Mouse (Mus musculus) hindbrain, embryonic 11.5 days (tissue): Measurements from ENCODE around the gene Cabp7. TPM values are rescaled to one million over a fixed set of nuclear protein-coding genes. Genes with fewer than 3 reads are reported as not detected.

Source experiments
- ATAC-seq: fragments of 200-750 bp; cut with Nextera tagmentation; 2 replicates; pipeline ENCODE4 v1.8.0; 2017; ENCODE audit warnings: mild to moderate bottlenecking, moderate TSS enrichment, moderate library complexity; ENCODE audit not compliant: low FRiP score
- DNase-seq: peaks from one replicate; pipeline ENCODE4 v3.0.0-alpha.2; 2015; ENCODE audit warnings: low spot score
- H3K27ac ChIP-seq: fragments of 300-500 bp; sonication (generic); 2 replicates; pipeline ENCODE4 v1.5.1; 2014; ENCODE audit warnings: mild to moderate bottlenecking, low read depth, low read length
- H3K27me3 ChIP-seq: fragments of 300-500 bp; sonication (generic); 2 replicates; pipeline ENCODE4 v1.6.1; 2014; ENCODE audit warnings: mild to moderate bottlenecking, low read length, moderate library complexity, mixed read lengths; ENCODE audit not compliant: control insufficient read depth, insufficient read depth
- H3K36me3 ChIP-seq: fragments of 300-500 bp; sonication (generic); 2 replicates; pipeline ENCODE4 v1.6.1; 2014; ENCODE audit warnings: mild to moderate bottlenecking, low read length, moderate library complexity, mixed read lengths; ENCODE audit not compliant: control insufficient read depth, insufficient read depth
- H3K4me1 ChIP-seq: fragments of 300-500 bp; sonication (generic); replicated peaks from 2 replicates; pipeline ENCODE4 v1.6.1; 2014; ENCODE audit warnings: low read length, mixed read lengths; ENCODE audit not compliant: control insufficient read depth, insufficient read depth
- H3K4me2 ChIP-seq: fragments of 300-500 bp; sonication (generic); replicated peaks from 2 replicates; pipeline ENCODE4 v1.6.1; 2014; ENCODE audit warnings: mild to moderate bottlenecking, low read depth, low read length
- H3K4me3 ChIP-seq: fragments of 300-500 bp; sonication (generic); 2 replicates; pipeline ENCODE4 v1.5.1; 2014; ENCODE audit warnings: low read depth, low read length
- H3K9ac ChIP-seq: fragments of 300-500 bp; sonication (generic); 2 replicates; pipeline ENCODE4 v1.6.1; 2014; ENCODE audit warnings: low read depth, low read length
- H3K9me3 ChIP-seq: fragments of 300-500 bp; sonication (generic); 2 replicates; pipeline ENCODE4 v1.6.1; 2016; ENCODE audit warnings: low read length; ENCODE audit not compliant: control insufficient read depth
- WGBS: fragments of 180-500 bp; shearing (Covaris S2); extraction: QIAGEN DNeasy Blood & Tissue Kit; methylation state at CpG from one replicate; pipeline ENCODE4 v1.1.7; 2014; 5-methylcytosine and 5-hydroxymethylcytosine counted together
- polyA plus RNA-seq: library from polyadenylated mRNA; unstranded; fragments of >200 nt; fragmentation: Nextera tagmentation; extraction: Ambion mirVana; gene quantifications from 2 replicates; pipeline ENCODE4 v1.2.1, GENCODE M21; 2014

Gene Cabp7
- polyA plus RNA-seq, 1 experiment from 2014 or later, result 0.90 TPM

DNA sequence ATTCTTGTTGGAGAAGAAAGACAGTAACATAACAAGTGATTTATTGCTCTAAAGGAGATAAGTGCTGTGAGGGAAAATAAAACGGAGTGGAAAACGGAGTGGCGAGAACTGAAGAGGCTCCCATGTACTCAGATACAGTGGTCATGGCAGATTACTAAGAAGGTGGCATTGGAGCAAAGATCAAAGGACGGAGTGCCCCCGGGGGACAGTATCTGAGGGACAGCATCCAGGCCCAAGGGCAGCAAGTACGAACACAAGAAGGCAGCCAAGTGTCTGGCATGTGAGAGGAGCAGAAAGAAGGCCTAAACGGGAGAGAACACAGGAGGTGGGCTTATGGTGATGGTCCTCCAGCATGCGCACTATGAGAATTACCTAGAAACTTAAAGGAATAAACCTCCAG is 24.9 kb downstream of the Cabp7 start:
- 83% methylated on average over 8 of the region's 8 CpGs for WGBS
- Histone ChIP-seq H3K36me3 (no peaks in the 10 kb centered on the region), H3K27ac (no peak overlapping the region), H3K4me3 (no peak overlapping the region), H3K9me3 (no peaks in the 10 kb centered on the region), H3K4me1 (no peaks in the 10 kb centered on the region), H3K4me2 (no peak overlapping the region), H3K27me3 (no peaks in the 10 kb centered on the region), H3K9ac (no peak overlapping the region)
- no peak for DNase-seq
- ATAC-seq, result no peak

DNA sequence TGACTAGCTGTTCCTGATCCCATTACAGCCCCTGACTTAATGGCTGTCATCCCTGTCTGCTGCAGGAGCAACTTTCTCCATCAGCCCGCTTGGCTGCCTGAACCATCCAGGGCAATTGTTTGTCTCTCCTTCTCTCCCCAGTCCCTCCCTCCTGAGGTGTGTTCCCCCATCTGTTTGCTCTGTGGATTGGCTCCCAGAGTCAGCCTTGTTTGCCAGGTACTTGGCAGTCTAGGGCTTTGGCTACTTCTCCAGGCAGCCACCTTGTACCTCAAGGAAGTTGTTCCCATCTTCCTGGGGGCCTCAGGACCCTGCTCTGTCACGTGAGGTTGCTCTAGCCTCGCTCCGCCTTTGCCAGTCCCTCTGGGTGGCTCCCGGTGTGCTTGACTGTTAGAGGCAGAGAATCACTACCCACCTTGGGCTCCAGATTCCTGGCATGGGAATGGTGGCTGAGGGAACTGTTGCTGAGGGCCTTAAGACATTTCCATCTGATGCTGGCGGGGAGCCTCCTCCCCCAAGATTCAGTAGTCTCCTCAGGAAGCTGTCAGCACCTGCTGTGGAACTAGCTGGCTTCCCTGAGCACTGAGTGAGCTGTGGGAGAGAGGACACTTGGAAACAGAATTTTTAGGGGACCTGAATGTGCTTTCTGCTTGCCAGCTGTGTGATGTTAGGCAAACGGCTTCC is 25.5 kb downstream of the Cabp7 start:
- Histone ChIP-seq H3K36me3 (no peaks in the 10 kb centered on the region), H3K9ac (no peak overlapping the region), H3K9me3 (no peaks in the 10 kb centered on the region), H3K27ac (no peak overlapping the region), H3K4me2 (no peak overlapping the region), H3K4me1 (no peaks in the 10 kb centered on the region), H3K27me3 (no peaks in the 10 kb centered on the region), H3K4me3 (no peak overlapping the region)
- no peak for DNase-seq
- 49% methylated on average over 7 of the region's 7 CpGs for WGBS
- no peak for ATAC-seq

DNA sequence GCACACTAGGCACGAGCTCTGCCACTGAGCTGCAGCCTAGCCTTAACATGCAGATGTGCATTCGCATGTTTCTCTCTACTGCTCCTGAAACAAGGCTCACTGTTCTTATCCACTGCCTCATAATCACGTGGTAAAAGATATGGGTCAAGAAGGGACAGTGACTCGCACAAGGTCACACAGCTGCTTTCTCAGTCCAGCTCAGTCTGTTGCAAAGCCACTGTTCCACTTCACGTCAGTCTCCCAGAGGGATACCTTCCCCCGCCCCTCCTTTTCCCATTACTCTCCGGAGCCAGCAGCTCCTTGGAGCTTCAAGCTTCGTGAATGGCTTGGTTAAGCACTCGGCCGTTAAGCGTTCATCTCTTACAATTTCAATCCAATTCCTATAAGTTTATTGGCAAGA is 26.2 kb downstream of the Cabp7 start:
- H3K4me1 ChIP-seq, result no peaks in the 10 kb centered on the region
- H3K27me3 ChIP-seq, result no peaks in the 10 kb centered on the region
- no peak for ATAC-seq
- H3K4me3 ChIP-seq, result no peak overlapping the region
- no peak overlapping the region for H3K4me2 ChIP-seq
- H3K36me3 ChIP-seq, result no peaks in the 10 kb centered on the region
- no peaks in the 10 kb centered on the region for H3K9me3 ChIP-seq
- H3K9ac ChIP-seq, result no peak overlapping the region
- 70% methylated on average over 11 of the region's 11 CpGs for WGBS
- no peak for DNase-seq
- no peak overlapping the region for H3K27ac ChIP-seq

DNA sequence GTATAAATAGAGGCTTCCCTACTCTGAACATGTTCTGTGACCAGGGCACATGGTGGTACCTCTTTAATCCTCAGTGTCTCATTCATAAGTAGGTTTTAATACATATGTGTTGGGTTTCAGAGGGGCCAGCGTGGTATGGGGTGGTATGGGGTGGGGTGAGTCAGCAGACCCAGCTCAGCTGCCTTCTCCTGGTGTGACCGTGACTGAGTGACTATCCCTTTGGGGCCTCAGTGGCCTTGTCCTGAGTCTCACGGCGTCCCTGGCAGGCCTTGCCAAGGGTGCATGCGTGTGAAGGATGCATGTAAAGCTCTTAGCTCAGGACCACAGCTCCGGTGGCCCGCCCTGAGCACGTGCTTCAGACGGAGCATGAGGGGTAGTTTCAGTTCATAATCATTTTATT is 26.6 kb downstream of the Cabp7 start:
- no peak for DNase-seq
- no peak overlapping the region for H3K4me2 ChIP-seq
- no peaks in the 10 kb centered on the region for H3K27me3 ChIP-seq
- H3K36me3 ChIP-seq, result no peaks in the 10 kb centered on the region
- H3K27ac ChIP-seq, result no peak overlapping the region
- 92% methylated on average over 9 of the region's 9 CpGs for WGBS
- H3K9me3 ChIP-seq, result no peaks in the 10 kb centered on the region
- H3K9ac ChIP-seq, result no peak overlapping the region
- ATAC-seq, result no peak
- H3K4me3 ChIP-seq, result no peak overlapping the region
- H3K4me1 ChIP-seq, result no peaks in the 10 kb centered on the region

DNA sequence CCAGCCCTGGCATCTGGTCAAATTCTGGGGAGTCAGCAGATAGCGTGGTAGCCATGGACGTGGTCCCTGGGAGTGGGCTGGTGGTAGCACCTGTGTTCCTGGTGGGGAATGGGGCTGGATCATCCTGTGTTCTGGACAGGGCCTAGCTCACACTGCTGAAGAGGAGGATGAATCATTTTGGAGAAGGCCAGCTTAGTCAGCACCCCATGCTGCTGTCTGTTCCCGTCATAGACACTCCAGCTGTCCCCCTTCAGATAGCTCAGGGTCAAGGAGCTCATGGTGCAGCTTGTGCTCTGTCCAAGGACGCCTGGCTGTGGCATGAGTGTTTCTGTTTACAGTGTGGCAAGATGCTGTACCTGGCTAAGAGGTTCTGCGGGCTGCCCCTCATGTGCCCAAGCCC is 28.0 kb downstream of the Cabp7 start:
- Histone ChIP-seq H3K4me3 (no peak overlapping the region), H3K4me1 (no peaks in the 10 kb centered on the region), H3K27me3 (no peaks in the 10 kb centered on the region), H3K4me2 (no peak overlapping the region), H3K9me3 (no peaks in the 10 kb centered on the region), H3K9ac (no peak overlapping the region), H3K27ac (no peak overlapping the region), H3K36me3 (no peaks in the 10 kb centered on the region)
- ATAC-seq (no peak), DNase-seq (no peak)
- 88% methylated on average over 5 of the region's 5 CpGs for WGBS

DNA sequence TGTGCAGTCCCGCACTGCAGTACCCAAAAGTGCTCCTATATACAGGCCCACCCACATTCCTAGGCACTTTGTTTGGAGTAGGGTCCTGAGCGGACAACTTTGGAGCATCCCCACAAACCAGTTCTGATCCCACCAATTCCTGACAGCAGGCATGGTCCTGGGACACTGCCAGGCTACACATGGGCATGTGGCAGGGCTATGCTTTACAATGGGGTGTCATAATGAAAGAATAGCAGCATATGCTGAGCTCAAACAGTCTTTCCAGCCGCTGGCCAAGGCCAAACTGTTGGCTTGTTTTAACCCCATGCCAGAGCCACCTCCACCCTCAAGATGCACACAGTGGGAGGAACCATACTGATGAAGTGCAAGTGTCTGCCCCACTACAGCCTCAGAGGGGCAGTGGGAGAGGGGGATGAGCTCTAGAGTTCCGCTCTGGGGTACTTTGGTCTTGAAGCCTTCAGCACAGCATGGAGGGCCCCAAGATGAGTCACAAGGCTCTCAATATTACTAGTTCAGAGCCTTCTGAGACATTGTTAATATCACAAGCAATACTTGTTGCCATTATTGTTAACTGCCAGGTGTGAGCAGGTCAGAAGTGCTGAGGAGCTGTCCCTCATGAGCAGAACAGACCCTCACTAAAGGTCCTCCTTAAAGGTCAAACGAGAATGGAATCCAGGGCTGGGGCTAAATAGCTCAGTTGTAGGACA is 29.9 kb downstream of the Cabp7 start:
- no peak for ATAC-seq
- DNase-seq, result no peak
- no peaks in the 10 kb centered on the region for H3K4me1 ChIP-seq
- no peak overlapping the region for H3K9ac ChIP-seq
- 91% methylated on average over 5 of the region's 5 CpGs for WGBS
- H3K4me2 ChIP-seq, result no peak overlapping the region
- no peaks in the 10 kb centered on the region for H3K36me3 ChIP-seq
- no peak overlapping the region for H3K4me3 ChIP-seq
- H3K27ac ChIP-seq, result no peak overlapping the region
- H3K27me3 ChIP-seq, result no peaks in the 10 kb centered on the region
- no peaks in the 10 kb centered on the region for H3K9me3 ChIP-seq

DNA sequence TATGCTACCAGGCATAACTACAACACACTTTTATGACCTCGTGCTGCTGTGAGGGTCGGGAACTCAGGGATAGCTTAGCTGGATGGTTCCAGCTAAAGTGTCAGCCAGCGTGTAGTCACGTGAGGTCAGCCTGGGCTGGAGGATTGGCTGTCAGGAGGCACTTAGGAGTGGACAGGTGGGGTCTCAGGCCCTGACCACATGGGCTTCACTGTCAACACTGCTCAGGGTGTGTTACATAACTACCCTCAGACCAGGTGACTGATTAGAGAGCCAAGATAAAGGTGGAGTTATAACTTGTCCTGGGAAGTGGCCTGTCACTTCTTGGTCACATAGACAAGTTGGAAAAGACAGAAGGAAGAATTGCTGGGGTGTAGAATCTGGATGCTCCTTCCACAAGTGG is 31.0 kb downstream of the Cabp7 start:
- no peaks in the 10 kb centered on the region for H3K9me3 ChIP-seq
- WGBS, result 84% methylated on average over 4 of the region's 4 CpGs
- no peak for DNase-seq

DNA sequence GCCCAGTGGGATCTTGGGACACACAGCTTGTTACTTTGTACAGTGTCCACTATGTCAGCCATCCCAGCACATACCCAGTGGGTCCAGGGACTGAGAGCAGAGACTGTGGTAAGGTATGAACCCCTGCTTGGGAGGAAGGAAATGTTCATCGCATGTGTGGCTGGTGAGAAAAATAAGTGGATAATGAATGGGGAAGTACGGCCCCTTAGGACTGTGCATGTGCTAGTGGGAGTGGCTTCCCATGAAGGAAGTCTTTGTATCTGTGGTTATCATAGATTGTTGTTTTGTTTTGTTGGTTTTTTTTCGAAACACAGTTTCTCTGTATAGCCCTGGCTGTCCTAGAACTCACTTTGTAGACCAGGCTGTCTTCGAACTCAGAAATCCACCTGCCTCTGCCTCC is 31.9 kb downstream of the Cabp7 start:
- H3K36me3 ChIP-seq, result no peaks in the 10 kb centered on the region
- H3K27me3 ChIP-seq, result no peaks in the 10 kb centered on the region
- H3K4me2 ChIP-seq, result no peak overlapping the region
- H3K27ac ChIP-seq, result no peak overlapping the region
- no peaks in the 10 kb centered on the region for H3K9me3 ChIP-seq
- ATAC-seq, result no peak
- no peak overlapping the region for H3K4me3 ChIP-seq
- no peaks in the 10 kb centered on the region for H3K4me1 ChIP-seq
- no peak for DNase-seq
- no peak overlapping the region for H3K9ac ChIP-seq
- WGBS, result 85% methylated on average over 4 of the region's 4 CpGs

More for the DNA sequence above, 31.0 kb downstream of the Cabp7 start:
- Histone ChIP-seq H3K36me3 (no peaks in the 10 kb centered on the region), H3K27me3 (no peaks in the 10 kb centered on the region), H3K4me1 (no peaks in the 10 kb centered on the region), H3K4me3 (no peak overlapping the region), H3K9ac (no peak overlapping the region), H3K4me2 (no peak overlapping the region), H3K27ac (no peak overlapping the region)
- no peak for ATAC-seq

DNA sequence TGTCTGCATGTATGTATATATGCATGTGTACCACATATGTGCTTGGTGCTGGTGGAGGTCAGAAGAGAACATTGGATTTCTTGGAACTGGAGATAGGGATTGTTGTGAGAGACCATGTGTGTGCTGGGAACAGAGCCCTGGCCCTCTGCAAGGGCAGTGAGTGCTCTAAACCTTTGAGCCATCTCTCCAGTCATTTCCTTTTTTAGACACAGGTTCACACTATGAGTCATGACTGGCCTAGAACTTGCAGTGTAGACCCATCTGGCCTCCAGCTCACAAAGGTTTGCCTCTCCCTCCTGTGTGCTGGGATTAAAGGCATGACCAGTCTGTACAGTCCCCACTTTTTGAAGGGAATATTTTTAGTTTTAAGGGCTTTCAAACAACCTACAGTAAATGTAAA is 33.8 kb downstream of the Cabp7 start:
- Histone ChIP-seq H3K4me1 (no peaks in the 10 kb centered on the region), H3K9me3 (no peaks in the 10 kb centered on the region), H3K4me2 (no peak overlapping the region), H3K27ac (no peak overlapping the region), H3K4me3 (no peak overlapping the region), H3K36me3 (no peaks in the 10 kb centered on the region), H3K9ac (no peak overlapping the region), H3K27me3 (no peaks in the 10 kb centered on the region)
- no peak for DNase-seq
- ATAC-seq, result no peak
